Mouse (Mus musculus) embryonic facial prominence, embryonic 11.5 days (tissue): ENCODE measurements around the gene Map3k4. TPM values are rescaled to one million over a fixed set of nuclear protein-coding genes. Genes with fewer than 3 reads are reported as not detected.

Source experiments
- ATAC-seq: fragments of 200-750 bp; cut with Nextera tagmentation; replicated peaks from 2 replicates; pipeline ENCODE4 v1.8.0; 2017; ENCODE audit warnings: low read depth; ENCODE audit not compliant: insufficient number of reproducible peaks, low FRiP score, low TSS enrichment
- DNase-seq: peaks from one replicate; pipeline ENCODE4 v3.0.0-alpha.2; 2015; ENCODE audit warnings: low spot score
- H3K27ac ChIP-seq: fragments of 300-500 bp; sonication (generic); replicated peaks from 2 replicates; pipeline ENCODE4 v1.5.1; 2014; ENCODE audit warnings: mild to moderate bottlenecking, low read depth, low read length, control low read depth
- H3K27me3 ChIP-seq: fragments of 300-500 bp; sonication (generic); 2 replicates; pipeline ENCODE4 v1.6.1; 2014; ENCODE audit warnings: mild to moderate bottlenecking, low read length, moderate library complexity, mixed read lengths; ENCODE audit not compliant: control insufficient read depth, insufficient read depth
- H3K36me3 ChIP-seq: fragments of 300-500 bp; sonication (generic); replicated peaks from 2 replicates; pipeline ENCODE4 v1.6.1; 2014; ENCODE audit warnings: low read depth, mild to moderate bottlenecking, low read length, moderate library complexity, mixed read lengths; ENCODE audit not compliant: control insufficient read depth, insufficient read depth
- H3K4me1 ChIP-seq: fragments of 300-500 bp; sonication (generic); 2 replicates; pipeline ENCODE4 v1.6.1; 2014; ENCODE audit warnings: low read length, mixed read lengths; ENCODE audit not compliant: control insufficient read depth, insufficient read depth
- H3K4me2 ChIP-seq: fragments of 300-500 bp; sonication (generic); 2 replicates; pipeline ENCODE4 v1.6.1; 2014; ENCODE audit warnings: low read depth, mild to moderate bottlenecking, control low read depth, low read length, moderate library complexity
- H3K4me3 ChIP-seq: fragments of 300-500 bp; sonication (generic); 2 replicates; pipeline ENCODE4 v1.5.1; 2014; ENCODE audit warnings: low read depth, low read length, control low read depth
- H3K9ac ChIP-seq: fragments of 300-500 bp; sonication (generic); replicated peaks from 2 replicates; pipeline ENCODE4 v1.6.1; 2014; ENCODE audit warnings: mild to moderate bottlenecking, control low read depth, low read length
- H3K9me3 ChIP-seq: fragments of 300-500 bp; sonication (generic); replicated peaks from 2 replicates; pipeline ENCODE4 v1.6.1; 2016; ENCODE audit warnings: mild to moderate bottlenecking, low read length, inconsistent platforms, mixed read lengths; ENCODE audit not compliant: control insufficient read depth
- WGBS: fragments of 180-500 bp; shearing (Covaris S2); extraction: QIAGEN DNeasy Blood & Tissue Kit; methylation state at CpG from one replicate; pipeline ENCODE4 v1.1.7; 2014; 5-methylcytosine and 5-hydroxymethylcytosine counted together
- polyA plus RNA-seq: library from polyadenylated mRNA; unstranded; fragments of >200 nt; fragmentation: Nextera tagmentation; extraction: Ambion mirVana; gene quantifications from 2 replicates; pipeline ENCODE4 v1.2.1, GENCODE M21; 2014

Gene Map3k4
- polyA plus RNA-seq, 1 experiment from 2014 or later = 42.0 TPM

GRCm38 (mm10) chr17:12343702-12344376 lies 25.2 kb upstream of the Map3k4 start:
- 57% methylated on average over 9 of the region's 9 CpGs for WGBS
- peak; percentile 60 for DNase-seq

GRCm38 (mm10) chr17:12337156-12337555 lies 18.6 kb upstream of the Map3k4 start:
- WGBS = 86% methylated on average over 4 of the region's 4 CpGs
- H3K4me3 ChIP-seq = no peak overlapping the region
- no peaks in the 10 kb centered on the region for H3K4me1 ChIP-seq
- no peak overlapping the region for H3K4me2 ChIP-seq
- no peak overlapping the region for H3K9ac ChIP-seq
- H3K27me3 ChIP-seq = no peaks in the 10 kb centered on the region
- ATAC-seq (no peak), DNase-seq (no peak)
- H3K9me3 ChIP-seq = no peaks in the 10 kb centered on the region
- no peaks in the 10 kb centered on the region for H3K36me3 ChIP-seq
- H3K27ac ChIP-seq = no peak overlapping the region

More at GRCm38 (mm10) chr17:12343702-12344376, 25.2 kb upstream of the Map3k4 start:
- Histone ChIP-seq H3K36me3 (no peaks in the 10 kb centered on the region), H3K27me3 (no peaks in the 10 kb centered on the region), H3K9ac (no peak overlapping the region), H3K4me3 (no peak overlapping the region), H3K27ac (no peak overlapping the region), H3K4me1 (no peaks in the 10 kb centered on the region), H3K4me2 (no peak overlapping the region), H3K9me3 (no peaks in the 10 kb centered on the region)
- no peak for ATAC-seq

- no peak overlapping the region for H3K4me2 ChIP-seq
- WGBS = 82% methylated on average over 19 of the region's 19 CpGs
- ATAC-seq = no peak
These were observed 17.7 kb upstream of the Map3k4 start for GRCm38 (mm10) chr17:12336073-12336868.

GRCm38 (mm10) chr17:12335115-12335514 lies 16.5 kb upstream of the Map3k4 start:
- no peaks in the 10 kb centered on the region for H3K9me3 ChIP-seq
- ATAC-seq = no peak
- 63% methylated on average over 6 of the region's 6 CpGs for WGBS

More at GRCm38 (mm10) chr17:12336073-12336868, 17.7 kb upstream of the Map3k4 start:
- H3K27me3 ChIP-seq = no peaks in the 10 kb centered on the region
- no peaks in the 10 kb centered on the region for H3K36me3 ChIP-seq
- no peaks in the 10 kb centered on the region for H3K9me3 ChIP-seq
- H3K9ac ChIP-seq = no peak overlapping the region
- no peaks in the 10 kb centered on the region for H3K4me1 ChIP-seq
- no peak overlapping the region for H3K4me3 ChIP-seq
- DNase-seq = no peak
- H3K27ac ChIP-seq = no peak overlapping the region

DNA sequence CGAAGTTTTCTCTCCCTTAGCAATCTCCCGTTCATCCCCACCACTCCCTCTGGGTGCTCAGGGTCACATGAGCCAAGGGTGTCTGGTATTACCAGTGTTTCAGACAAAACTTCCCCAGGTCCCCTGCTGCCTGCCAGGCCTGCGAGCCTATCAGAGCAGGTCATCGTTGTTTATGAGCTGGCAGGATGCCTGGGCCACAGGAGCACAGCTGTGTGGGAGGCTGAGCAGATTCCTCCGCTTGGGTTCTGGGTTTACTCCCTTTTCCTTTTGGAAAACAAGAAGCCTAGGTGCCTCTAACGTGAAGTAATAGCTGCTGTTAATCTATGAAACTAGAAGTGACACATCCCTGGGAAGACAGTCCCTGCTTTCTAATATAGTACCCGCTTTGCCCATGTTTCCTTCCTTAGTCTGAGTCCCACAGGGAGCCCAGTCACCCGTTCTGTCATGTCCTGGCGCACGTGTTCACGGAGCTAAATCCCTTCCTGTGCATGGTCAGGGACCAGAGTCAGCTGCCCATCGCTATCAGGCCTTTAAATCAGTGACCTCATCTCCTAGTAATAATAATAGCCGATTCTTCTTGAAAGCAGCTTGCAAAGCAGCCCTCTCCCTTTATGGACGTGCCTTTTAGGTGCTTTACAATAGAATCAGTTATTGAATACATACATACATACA lies 9.4 kb upstream of the Map3k4 start:
- H3K4me3 ChIP-seq = no peak overlapping the region
- H3K4me1 ChIP-seq = no peaks in the 10 kb centered on the region
- DNase-seq = no peak
- no peak overlapping the region for H3K9ac ChIP-seq
- no peaks in the 10 kb centered on the region for H3K9me3 ChIP-seq
- 55% methylated on average over 14 of the region's 14 CpGs for WGBS
- no peak overlapping the region for H3K27ac ChIP-seq
- H3K36me3 ChIP-seq = no peaks in the 10 kb centered on the region
- no peaks in the 10 kb centered on the region for H3K27me3 ChIP-seq
- ATAC-seq = no peak
- no peak overlapping the region for H3K4me2 ChIP-seq

More at GRCm38 (mm10) chr17:12335115-12335514, 16.5 kb upstream of the Map3k4 start:
- H3K4me1 ChIP-seq = no peaks in the 10 kb centered on the region
- no peak for DNase-seq
- no peak overlapping the region for H3K4me2 ChIP-seq
- H3K36me3 ChIP-seq = no peaks in the 10 kb centered on the region
- H3K27me3 ChIP-seq = no peaks in the 10 kb centered on the region
- no peak overlapping the region for H3K4me3 ChIP-seq
- H3K27ac ChIP-seq = no peak overlapping the region
- no peak overlapping the region for H3K9ac ChIP-seq

DNA sequence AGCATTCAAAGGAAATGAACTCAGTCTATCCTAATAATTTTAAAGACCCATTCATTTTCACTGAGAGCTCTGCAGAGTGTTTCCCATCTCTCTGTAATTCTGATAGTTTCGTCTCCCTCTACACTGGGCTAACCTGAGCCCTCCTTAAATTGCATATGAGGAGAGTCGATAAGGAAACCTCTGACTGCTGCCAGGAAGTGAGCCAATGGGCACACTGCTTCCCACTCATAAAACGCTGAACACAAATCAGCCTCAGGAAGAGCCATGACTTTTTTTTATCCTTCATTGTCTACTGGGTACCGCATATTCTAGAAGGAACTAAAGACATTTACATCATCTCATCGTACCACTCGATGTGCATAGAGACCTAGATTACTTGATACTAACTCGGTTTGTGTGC lies 1.2 kb upstream of the Map3k4 start:
- H3K27ac ChIP-seq = no peak overlapping the region
- no peaks in the 10 kb centered on the region for H3K27me3 ChIP-seq
- H3K4me1 ChIP-seq = no peaks in the 10 kb centered on the region
- no peak overlapping the region for H3K4me2 ChIP-seq
- H3K9me3 ChIP-seq = no peaks in the 10 kb centered on the region
- H3K36me3 ChIP-seq = no peaks in the 10 kb centered on the region
- DNase-seq (no peak), ATAC-seq (no peak)
- no peak overlapping the region for H3K9ac ChIP-seq
- H3K4me3 ChIP-seq = no peak overlapping the region
- 90% methylated on average over 7 of the region's 7 CpGs for WGBS

DNA sequence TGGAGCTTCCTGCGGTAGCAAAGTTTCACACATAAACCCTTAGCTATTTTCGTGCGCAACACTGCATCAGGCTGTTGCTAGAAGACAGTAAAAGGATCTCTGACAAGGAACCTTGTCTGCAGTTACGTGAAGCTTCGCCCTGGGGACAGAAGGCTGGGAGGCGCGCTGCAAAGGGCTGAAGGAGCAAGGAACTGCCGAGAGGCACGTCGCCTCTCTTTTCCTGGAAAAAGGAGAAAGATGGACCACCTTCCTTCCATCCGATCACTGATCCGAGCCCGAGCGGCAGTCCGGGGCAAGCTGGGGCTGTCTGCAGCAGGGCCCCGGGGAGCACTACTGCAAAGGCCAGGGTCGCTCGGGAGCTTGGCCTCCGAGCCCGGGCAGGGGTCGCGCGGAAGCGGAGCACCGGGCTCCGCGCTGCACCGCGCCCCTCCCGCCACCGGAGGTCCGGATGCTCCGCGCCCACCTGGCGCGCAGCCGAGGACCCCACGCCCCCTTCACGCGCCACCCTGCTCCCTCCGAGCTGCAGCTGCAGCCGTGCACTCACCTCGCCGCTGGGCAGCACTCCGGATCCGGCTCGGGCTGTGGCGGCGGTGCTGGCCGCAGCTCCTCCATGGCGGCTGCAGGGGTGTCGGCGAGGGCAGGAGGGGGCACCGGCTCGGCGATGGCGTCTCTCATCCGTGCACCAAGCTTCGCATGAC lies 493 bp downstream of the Map3k4 start:
- WGBS = under 1% methylated on average over 54 of the region's 59 CpGs
- H3K27me3 ChIP-seq = no peaks in the 10 kb centered on the region
- H3K4me2 ChIP-seq = peak overlapping the region; percentile 72
- no peaks in the 10 kb centered on the region for H3K4me1 ChIP-seq
- peak; percentile 55 for DNase-seq
- ATAC-seq = peak; percentile 87; the same call in 1 of the 2 replicates
- no peaks in the 10 kb centered on the region for H3K9me3 ChIP-seq
- H3K27ac ChIP-seq = peak overlapping the region; percentile 94
- H3K9ac ChIP-seq = peak overlapping the region; percentile 93
- H3K4me3 ChIP-seq = peak overlapping the region; percentile 96
- no peaks in the 10 kb centered on the region for H3K36me3 ChIP-seq
